Mouse (Mus musculus) embryonic facial prominence, embryonic 15.5 days (tissue): ENCODE data around the gene Krtap6-2. TPM values are rescaled to one million over a fixed set of nuclear protein-coding genes. Genes with fewer than 3 reads are reported as not detected.

ENCODE experiments used
- ATAC-seq: fragments of 200-750 bp; cut with Nextera tagmentation; 2 replicates; pipeline ENCODE4 v1.8.0; 2017; ENCODE audit warnings: low read depth, moderate TSS enrichment; ENCODE audit not compliant: insufficient number of reproducible peaks, low FRiP score, low TSS enrichment
- H3K27ac ChIP-seq: fragments of 300-500 bp; sonication (generic); replicated peaks from 2 replicates; pipeline ENCODE4 v1.5.1; 2015; ENCODE audit warnings: mild to moderate bottlenecking, inconsistent platforms
- H3K27me3 ChIP-seq: fragments of 300-500 bp; sonication (generic); 2 replicates; pipeline ENCODE4 v1.6.1; 2015; ENCODE audit warnings: inconsistent platforms
- H3K36me3 ChIP-seq: fragments of 300-500 bp; sonication (generic); 2 replicates; pipeline ENCODE4 v1.6.1; 2015; ENCODE audit warnings: mild to moderate bottlenecking, inconsistent platforms
- H3K4me1 ChIP-seq: fragments of 300-500 bp; sonication (generic); 2 replicates; pipeline ENCODE4 v1.6.1; 2015; ENCODE audit warnings: inconsistent platforms
- H3K4me2 ChIP-seq: fragments of 300-500 bp; sonication (generic); replicated peaks from 2 replicates; pipeline ENCODE4 v1.6.1; 2015; ENCODE audit warnings: mild to moderate bottlenecking, inconsistent platforms
- H3K4me3 ChIP-seq: fragments of 300-500 bp; sonication (generic); replicated peaks from 2 replicates; pipeline ENCODE4 v1.5.1; 2015; ENCODE audit warnings: mild to moderate bottlenecking, inconsistent platforms
- H3K9ac ChIP-seq: fragments of 300-500 bp; sonication (generic); 2 replicates; pipeline ENCODE4 v1.6.1; 2015; ENCODE audit warnings: inconsistent platforms
- H3K9me3 ChIP-seq: fragments of 300-500 bp; sonication (generic); replicated peaks from 2 replicates; pipeline ENCODE4 v1.6.1; 2016; ENCODE audit warnings: inconsistent platforms
- WGBS: fragments of 180-500 bp; shearing (Covaris S2); methylation state at CpG from one replicate; pipeline ENCODE4 v1.1.7; 2015; 5-methylcytosine and 5-hydroxymethylcytosine counted together
- polyA plus RNA-seq: library from polyadenylated mRNA; unstranded; fragments of >200 nt; fragmentation: Nextera tagmentation; extraction: Ambion mirVana; gene quantifications from 2 replicates; pipeline ENCODE4 v1.2.1, GENCODE M21; 2015

The Krtap6-2 gene
- polyA plus RNA-seq = 0.29 and 2.1 TPM in 2 replicates

DNA sequence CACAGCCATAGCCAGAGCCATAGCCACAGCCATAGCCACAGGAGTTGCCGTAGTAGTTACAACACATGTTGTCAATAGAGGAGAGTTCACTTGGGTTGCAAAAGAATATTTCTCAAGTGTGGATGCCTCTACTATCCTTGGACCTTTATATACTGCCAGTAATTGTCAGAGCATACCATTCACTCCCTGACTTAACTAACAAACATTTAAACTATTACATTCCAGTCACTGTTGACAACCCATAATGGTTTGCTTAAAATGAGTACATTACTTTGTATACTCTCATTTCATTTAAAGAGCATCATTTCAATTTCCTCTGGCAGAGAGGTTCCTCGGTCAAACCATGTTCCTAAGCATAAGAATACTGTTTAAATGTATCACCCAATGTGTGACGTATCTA, at the start of gene Krtap6-2:
Gene Krtap6-2 (minus strand): TSS at position 101 of the 400 bp plus-strand sequence.
- Histone ChIP-seq H3K4me1 (no peaks in the 10 kb centered on the region), H3K36me3 (no peaks in the 10 kb centered on the region), H3K27me3 (no peaks in the 10 kb centered on the region), H3K4me2 (no peak within 1 kb of the TSS), H3K9me3 (no peaks in the 10 kb centered on the region), H3K4me3 (no peak within 1 kb of the TSS), H3K9ac (no peak within 1 kb of the TSS), H3K27ac (no peak within 1 kb of the TSS)
- WGBS = 91% methylated on average over 3 of the region's 3 CpGs
- ATAC-seq = no peak

DNA sequence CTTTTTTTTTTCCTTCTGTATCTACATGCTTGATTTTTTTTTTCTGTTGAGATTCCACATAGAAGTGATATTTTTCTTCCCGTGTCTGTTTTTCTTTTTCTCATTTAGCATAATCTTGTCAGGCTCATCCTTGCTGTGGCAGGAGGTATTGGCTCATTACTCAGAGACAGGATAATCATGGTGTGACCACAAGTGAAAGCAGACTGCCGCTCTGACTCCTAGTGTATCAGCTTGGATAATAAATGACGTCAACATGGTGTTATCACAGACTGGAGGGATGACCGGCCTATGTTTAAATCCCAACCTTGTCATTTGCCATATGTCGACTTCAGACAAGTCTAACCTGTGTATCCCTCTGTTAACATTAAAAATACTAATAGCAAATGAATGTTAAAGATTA, 41.3 kb upstream of the Krtap6-2 start:
- no peak overlapping the region for H3K4me3 ChIP-seq
- H3K27me3 ChIP-seq = no peaks in the 10 kb centered on the region
- H3K4me2 ChIP-seq = no peak overlapping the region
- no peak overlapping the region for H3K9ac ChIP-seq
- H3K9me3 ChIP-seq = no peaks in the 10 kb centered on the region
- WGBS = 73% methylated on average over 5 of the region's 5 CpGs
- ATAC-seq = no peak
- no peak overlapping the region for H3K27ac ChIP-seq
- no peaks in the 10 kb centered on the region for H3K4me1 ChIP-seq
- no peaks in the 10 kb centered on the region for H3K36me3 ChIP-seq

DNA sequence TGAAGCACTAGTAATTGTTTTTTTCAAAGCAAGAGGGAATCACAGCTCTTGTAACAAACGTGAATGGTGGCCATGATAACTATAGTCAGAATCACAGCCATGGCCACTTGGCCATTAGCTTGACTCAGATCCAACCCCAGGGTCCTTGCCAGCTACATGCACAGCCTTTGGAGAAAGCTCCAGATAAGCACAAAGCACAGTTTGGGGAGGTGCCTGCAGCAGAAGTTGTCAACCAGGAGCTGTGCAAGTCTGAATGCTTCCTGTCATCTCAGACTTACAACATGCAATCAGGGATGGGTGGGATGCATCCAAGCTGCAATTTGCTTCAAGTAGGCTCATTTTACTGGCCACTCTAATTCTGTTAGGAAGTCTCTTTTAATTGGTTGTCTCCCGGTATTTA, 9.7 kb upstream of the Krtap6-2 start:
- no peak overlapping the region for H3K27ac ChIP-seq
- no peak overlapping the region for H3K4me2 ChIP-seq
- no peaks in the 10 kb centered on the region for H3K9me3 ChIP-seq
- H3K27me3 ChIP-seq = no peaks in the 10 kb centered on the region
- H3K36me3 ChIP-seq = no peaks in the 10 kb centered on the region
- no peak overlapping the region for H3K9ac ChIP-seq
- 84% methylated on average over 2 of the region's 2 CpGs for WGBS
- ATAC-seq = no peak
- no peaks in the 10 kb centered on the region for H3K4me1 ChIP-seq
- no peak overlapping the region for H3K4me3 ChIP-seq

DNA sequence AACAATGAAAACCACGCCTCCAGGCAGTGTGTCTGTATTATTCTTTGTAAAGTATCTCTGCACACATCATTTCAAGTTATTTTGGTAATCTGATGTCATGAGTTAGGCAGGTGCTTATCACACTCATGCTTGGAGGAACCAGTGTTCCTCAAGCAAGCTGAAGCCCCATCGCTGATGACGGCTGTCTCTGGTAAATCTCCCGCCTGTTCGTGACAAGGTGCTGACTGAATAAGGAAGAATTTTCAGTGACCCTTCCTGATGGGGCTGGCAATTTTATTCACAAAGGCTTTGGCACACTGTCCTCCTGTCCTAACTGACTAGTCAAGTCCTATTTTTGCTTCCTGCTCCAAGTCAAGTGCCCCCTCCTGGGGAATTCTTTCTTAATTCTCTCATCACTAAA, 5.4 kb upstream of the Krtap6-2 start:
- no peak for ATAC-seq
- no peaks in the 10 kb centered on the region for H3K27me3 ChIP-seq
- H3K4me2 ChIP-seq = no peak overlapping the region
- no peak overlapping the region for H3K9ac ChIP-seq
- no peaks in the 10 kb centered on the region for H3K4me1 ChIP-seq
- 82% methylated on average over 5 of the region's 5 CpGs for WGBS
- no peak overlapping the region for H3K4me3 ChIP-seq
- H3K36me3 ChIP-seq = no peaks in the 10 kb centered on the region
- no peak overlapping the region for H3K27ac ChIP-seq
- H3K9me3 ChIP-seq = no peaks in the 10 kb centered on the region

DNA sequence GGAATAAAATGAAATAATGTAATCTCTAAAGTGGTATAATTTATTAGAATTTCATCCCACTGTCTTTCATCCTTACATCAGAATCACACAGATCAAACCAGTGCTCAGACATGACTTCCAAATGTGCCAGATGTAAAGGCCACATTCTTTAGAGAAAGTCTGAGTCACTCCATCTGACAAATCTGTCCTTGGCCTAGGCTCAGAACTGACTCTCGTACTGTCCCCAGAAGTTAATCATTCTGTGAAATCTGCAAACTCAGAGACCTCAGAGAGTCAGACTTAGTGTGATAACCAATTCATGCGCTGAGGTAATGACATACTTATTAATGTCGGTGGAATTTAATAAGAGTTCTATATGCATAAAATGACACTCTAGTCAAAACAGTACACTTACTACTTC, 3.6 kb downstream of the Krtap6-2 start:
- no peak for ATAC-seq
- 77% methylated on average over 3 of the region's 3 CpGs for whole genome bisulfite sequencing
- H3K36me3 ChIP-seq = no peaks in the 10 kb centered on the region
- H3K4me2 ChIP-seq = no peak overlapping the region
- no peak overlapping the region for H3K27ac ChIP-seq
- H3K27me3 ChIP-seq = no peaks in the 10 kb centered on the region
- no peak overlapping the region for H3K4me3 ChIP-seq
- no peaks in the 10 kb centered on the region for H3K9me3 ChIP-seq
- H3K4me1 ChIP-seq = no peaks in the 10 kb centered on the region
- no peak overlapping the region for H3K9ac ChIP-seq

DNA sequence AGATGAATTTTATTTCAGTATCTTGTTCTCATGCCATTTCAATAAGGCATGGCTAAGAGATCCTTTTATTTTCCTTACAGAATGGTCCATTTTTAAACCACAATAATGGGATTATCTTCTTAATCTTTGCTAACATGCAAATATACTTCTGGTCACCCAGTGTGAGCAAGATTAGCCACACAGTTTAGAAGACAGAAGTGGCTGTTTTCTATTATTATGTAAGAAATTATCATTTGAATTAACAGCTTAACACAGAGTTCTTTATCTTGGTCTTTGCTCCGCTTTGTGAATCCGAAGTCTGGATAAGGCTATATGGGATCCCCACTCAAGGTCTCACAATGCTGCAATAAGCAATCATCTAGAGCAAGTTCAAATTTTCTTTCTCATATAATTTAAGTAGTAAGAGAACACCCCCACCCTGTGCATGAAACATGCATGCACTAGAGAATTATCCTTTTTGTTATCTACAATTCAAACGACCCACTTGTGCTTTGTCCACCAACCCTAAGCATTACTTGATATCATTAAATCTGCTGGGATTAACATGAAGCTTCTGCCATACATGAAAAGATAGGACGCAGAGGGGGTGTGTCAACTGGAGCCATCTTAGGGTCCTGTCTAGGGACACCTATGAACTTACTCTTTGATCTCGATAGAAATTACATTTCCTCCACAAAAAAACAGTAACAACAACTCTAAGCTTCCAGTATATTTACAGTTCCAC, 9.4 kb downstream of the Krtap6-2 start:
- Histone ChIP-seq H3K27ac (no peak overlapping the region), H3K9ac (no peak overlapping the region), H3K4me3 (no peak overlapping the region), H3K27me3 (no peaks in the 10 kb centered on the region), H3K9me3 (no peaks in the 10 kb centered on the region), H3K4me2 (no peak overlapping the region), H3K4me1 (no peaks in the 10 kb centered on the region), H3K36me3 (no peaks in the 10 kb centered on the region)
- no peak for ATAC-seq
- 75% methylated on average over 5 of the region's 5 CpGs for WGBS

DNA sequence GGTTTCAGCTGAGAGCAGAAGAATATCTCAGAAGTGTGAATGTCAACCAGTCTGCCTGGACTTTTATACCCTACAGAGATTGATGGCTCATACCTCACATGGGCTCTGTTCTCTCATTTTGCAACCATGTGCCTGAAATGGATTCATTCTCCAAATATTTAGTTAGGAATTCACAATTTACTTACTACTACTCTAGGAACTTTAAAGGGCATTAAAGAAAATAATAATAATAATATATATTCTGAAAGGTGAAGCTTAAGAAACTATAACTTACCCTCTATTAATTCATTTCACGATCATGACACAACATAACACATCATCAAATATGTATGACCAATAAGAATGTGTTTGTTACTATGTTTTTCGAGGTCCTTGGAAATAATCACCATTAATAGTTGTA, 16.1 kb downstream of the Krtap6-2 start, which contains the start of gene Krtap21-1:
Gene Krtap21-1 (minus strand): TSS at position 101 of the 400 bp plus-strand sequence.
- H3K36me3 ChIP-seq = no peaks in the 10 kb centered on the region
- no peaks in the 10 kb centered on the region for H3K9me3 ChIP-seq
- no peaks in the 10 kb centered on the region for H3K4me1 ChIP-seq
- no peak for ATAC-seq
- H3K27me3 ChIP-seq = no peaks in the 10 kb centered on the region
- H3K4me2 ChIP-seq = no peak within 1 kb of the TSS
- H3K4me3 ChIP-seq = no peak within 1 kb of the TSS
- WGBS = 78% methylated on average over 2 of the region's 2 CpGs
- H3K27ac ChIP-seq = no peak within 1 kb of the TSS
- no peak within 1 kb of the TSS for H3K9ac ChIP-seq

DNA sequence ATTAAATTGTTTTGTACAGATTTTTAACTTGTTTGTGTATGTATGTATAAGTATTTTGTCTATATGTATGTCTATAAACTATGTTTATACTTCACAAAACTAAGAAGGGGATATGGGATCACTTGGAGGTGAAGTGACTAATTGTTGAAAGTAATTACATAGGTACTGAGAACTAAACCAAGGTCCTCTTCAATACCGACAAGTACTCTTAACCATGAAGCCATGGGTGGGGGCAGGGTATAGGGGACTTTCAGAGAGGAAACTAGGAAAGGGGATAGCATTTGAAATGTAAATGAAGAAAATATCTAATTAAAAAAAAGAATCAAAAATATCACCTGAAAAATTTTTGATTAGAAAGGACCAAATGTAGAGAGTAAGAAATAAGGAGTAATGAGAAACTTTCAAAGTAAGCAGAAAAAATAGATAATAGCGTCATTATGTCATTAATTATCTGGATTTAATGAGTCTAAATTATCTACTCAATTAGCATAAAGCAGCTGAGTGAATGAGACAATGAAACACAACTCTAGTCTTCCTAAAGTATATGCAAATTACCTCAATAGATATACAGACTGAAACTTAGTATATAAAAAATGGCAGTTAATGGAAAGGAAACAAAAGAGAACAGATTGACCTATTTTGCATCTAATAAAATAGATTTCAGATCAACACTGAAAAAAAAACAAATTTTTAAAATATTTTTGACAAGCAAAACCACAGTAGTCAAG, 47.0 kb downstream of the Krtap6-2 start:
- Histone ChIP-seq H3K36me3 (no peaks in the 10 kb centered on the region), H3K9ac (no peak overlapping the region), H3K4me1 (no peaks in the 10 kb centered on the region), H3K27me3 (no peaks in the 10 kb centered on the region), H3K4me3 (no peak overlapping the region), H3K4me2 (no peak overlapping the region), H3K27ac (no peak overlapping the region), H3K9me3 (no peaks in the 10 kb centered on the region)
- ATAC-seq = no peak
- WGBS = 78% methylated on average over 2 of the region's 2 CpGs

Other genes starting within 250 kb of the Krtap6-2 start
- gene 1110057P08Rik, start 245.4 kb downstream of the Krtap6-2 start, polyA plus RNA-seq = not detected in 2 replicates
- 0.46 and 0.57 TPM in 2 replicates for gene Krtap20-2, start 214.2 kb downstream of the Krtap6-2 start, polyA plus RNA-seq
- 1.1 and 1.7 TPM in 2 replicates for gene Krtap21-1, start 16.2 kb downstream of the Krtap6-2 start, polyA plus RNA-seq
- gene Krtap8-1, start 67.8 kb upstream of the Krtap6-2 start, polyA plus RNA-seq = 9.2 and 30.0 TPM in 2 replicates
- 3.0 and 11.7 TPM in 2 replicates for gene Krtap7-1, start 88.2 kb upstream of the Krtap6-2 start, polyA plus RNA-seq
- gene Krtap11-1, start 151.1 kb upstream of the Krtap6-2 start, polyA plus RNA-seq = 3.6 and 6.6 TPM in 2 replicates